Mouse (Mus musculus) spleen, embryonic (tissue): ENCODE results near the gene Gdpd1.
"Not testable (repeated sequence)": the region's sequence is repeated elsewhere in the genome, so short reads cannot be mapped to it uniquely, and the experiment has no call there.

Experiments used
- CTCF ChIA-PET: fragments of 350-600 bp; sonication (Branson Sonifier 250); formaldehyde crosslinking; loops from one replicate; lab custom pipeline; 2022; lab: Charles Lee

The Gdpd1 gene

GRCm38 (mm10) chr11:87073866-87074440, at the start of gene Gdpd1:
TSS of gene Gdpd1 (minus strand) at chr11:87074062.
- CTCF ChIA-PET, result interaction anchor here (0.8 kb wide), 1 partner anchor 78 kb away, joined by 4 read pairs; no protein-coding TSS in a partner anchor

GRCm38 (mm10) chr11:87121864-87122263, 48.0 kb upstream of the Gdpd1 start:
- CTCF ChIA-PET, result interaction anchor here (0.6 kb wide), 1 partner anchor 586 kb away, joined by 3 read pairs; no protein-coding TSS in a partner anchor

DNA sequence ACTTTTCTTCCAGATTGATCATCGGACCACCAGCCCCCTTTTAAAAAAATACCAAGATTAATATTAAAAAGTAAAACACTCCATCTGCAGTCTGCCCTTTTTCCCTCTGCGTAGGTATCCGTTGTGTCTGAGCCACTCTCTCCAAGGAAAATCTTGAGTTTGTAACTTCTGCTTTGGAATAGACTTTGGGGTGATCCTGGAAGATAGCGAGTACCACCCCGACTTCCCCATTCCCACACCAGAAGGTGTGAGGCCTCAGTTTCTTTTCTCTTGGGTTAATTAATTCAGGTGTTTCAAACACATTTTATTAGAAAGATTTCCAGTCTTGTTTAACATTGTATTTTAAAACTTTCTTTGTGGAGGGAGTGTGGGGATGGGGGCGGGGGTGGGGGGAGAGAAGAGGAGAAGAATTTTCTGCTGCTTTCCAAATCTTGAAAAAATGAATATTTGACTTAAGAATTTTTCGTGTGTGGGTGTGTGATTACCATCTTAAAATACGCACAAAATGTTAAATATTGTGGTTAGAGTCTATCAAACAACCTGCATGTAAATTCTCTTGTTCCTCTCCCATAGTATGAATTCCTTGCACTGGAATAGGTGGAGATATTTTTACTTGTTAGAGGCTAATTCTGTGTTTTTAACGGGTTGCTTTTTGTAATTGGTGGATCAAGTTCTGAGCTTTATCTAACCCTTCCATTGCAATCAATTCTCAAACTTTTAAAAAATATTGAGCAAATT, 36.5 kb upstream of the Gdpd1 start:
- CTCF ChIA-PET, result no interaction called here

DNA sequence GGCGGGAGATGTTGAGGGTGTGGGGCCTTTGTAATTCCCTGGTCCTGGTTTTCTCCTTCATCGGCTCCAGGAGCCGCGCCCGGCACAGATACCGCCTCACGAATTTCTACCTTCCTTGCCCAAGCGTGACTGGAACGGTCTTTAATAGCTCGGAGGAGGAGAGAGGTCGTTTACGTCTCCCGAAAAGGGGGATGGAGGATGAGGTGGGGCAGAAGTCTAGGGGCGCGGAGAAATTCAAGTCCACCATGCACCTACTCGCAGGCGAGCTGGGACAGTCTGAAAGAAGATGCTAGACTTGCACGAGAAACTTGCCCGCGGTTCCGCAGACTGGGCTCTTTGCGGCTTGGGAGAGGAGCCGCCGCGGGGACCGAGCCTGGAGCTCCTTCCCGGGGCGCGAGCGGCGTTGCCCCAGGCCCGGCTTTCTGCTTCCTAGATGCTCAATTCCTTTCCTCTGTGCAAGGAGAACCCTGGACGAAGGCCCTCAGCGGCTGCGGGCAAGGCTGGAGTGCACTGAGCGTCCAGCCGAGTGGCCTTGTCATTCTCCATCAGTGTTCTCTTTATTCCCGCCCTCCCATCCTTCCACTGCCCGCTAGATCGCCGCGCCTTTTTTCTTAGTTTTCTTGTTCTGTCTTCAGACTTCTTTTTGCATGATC, 35.8 kb upstream of the Gdpd1 start:
- CTCF ChIA-PET, result no interaction called here

DNA sequence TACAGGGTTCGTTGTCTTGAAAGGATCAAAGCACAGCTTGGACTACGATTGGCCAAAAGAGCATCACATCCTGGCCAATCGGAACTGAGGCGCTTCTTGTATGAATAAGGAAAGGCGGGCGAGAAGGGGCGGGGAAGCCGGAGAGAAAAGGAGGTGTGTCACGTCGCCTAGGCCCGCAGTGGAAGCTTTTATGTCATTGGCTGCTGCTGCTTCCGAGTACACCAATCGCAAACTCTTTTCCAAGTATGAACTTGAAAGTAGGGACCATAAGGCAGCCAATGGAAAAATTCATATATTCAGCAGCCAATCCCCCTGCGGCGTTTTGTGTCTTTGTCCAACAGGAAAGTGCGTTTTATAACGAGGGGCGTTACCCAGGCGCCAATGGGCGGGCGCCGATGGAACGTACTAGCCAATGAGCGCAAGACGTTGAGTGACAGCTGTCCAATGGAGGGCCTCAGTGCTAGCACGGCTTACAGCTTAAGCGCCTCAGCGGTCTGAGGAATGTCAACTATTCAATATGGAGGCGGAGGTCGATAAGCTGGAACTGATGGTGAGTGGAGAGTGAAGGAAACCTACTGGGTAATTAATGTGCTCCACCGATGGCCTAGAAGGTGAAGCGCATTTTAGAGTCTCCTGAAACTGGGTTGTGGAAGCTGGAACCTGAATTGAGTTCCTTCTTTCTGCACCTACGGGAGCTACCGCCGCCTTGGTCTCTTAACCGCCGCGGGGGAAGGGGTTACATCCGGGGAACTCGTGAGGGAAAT, 35.1 kb upstream of the Gdpd1 start, which contains the start of gene Ska2:
Gene Ska2, plus strand, starts transcription at position 480 of the 764 bp plus-strand sequence.
- CTCF ChIA-PET, result interaction anchor here (1.0 kb wide), 1 partner anchor 18 kb away, joined by 3 read pairs; the partner anchor contains the start of gene Trim37

GRCm38 (mm10) chr11:87108409-87108754, 34.5 kb upstream of the Gdpd1 start, which contains the start of gene Prr11:
TSS of gene Prr11 (minus strand) at chr11:87108708.
- CTCF ChIA-PET, result interaction anchor here (1.0 kb wide), 1 partner anchor 18 kb away, joined by 3 read pairs; the partner anchor contains the start of gene Trim37

DNA sequence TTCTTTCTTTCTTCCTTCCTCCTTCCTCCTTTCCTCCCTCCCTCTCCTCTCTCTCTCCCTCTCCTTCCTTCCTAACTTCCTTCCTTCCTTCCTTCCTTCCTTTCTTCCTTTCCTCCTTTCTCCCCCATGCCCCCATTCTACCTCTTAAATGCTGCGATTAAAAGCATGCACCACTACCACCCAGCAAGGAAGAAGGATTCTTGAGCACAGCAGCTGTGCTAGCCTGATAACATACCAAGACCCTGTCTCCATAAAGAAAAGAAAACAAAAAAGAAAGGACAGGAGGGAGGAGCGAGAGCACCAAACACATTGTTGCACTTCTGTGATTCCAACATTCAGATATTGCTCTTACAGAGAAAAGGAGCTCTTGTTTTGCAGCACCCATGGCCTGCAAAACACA, 13.3 kb upstream of the Gdpd1 start:
- CTCF ChIA-PET, result interaction anchor here (1.6 kb wide), 1 partner anchor 16 kb away, joined by 4 read pairs; no protein-coding TSS in a partner anchor

DNA sequence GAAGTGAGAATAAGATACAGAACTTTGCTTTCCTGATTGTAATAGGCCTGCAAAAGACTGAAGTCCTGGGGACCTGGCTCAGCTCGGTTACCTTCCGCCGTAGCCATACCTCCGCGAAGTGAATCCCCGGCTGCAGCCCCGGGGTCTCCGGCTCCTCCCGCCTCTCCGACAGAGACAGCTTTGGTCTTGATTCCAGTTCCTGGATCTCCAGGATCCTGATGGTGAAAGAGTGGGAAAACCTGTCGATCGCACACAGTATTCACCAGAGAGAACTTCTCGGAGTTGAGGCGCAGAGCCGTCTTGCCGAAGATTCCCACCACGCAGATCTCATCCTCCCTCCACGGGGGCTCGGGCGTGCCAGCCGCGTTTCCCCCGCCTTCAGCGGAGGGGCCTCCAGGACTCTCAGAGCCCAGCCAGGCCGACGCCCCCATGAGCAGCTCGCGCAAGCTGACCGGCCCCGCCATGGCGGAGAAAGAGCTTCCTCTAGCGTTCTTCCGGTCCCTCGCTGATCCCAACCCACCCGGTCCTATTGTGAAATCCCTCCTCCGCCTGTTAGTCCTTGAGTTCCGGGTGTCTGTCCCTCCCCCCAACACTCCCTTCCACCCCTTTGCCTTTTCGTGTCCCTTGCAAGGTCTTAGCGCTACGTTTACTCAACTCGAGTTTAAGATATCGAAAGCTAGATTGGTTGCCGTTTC, 12.6 kb upstream of the Gdpd1 start, which contains the start of gene Smg8:
Gene Smg8, minus strand, starts transcription at position 485 of the 695 bp plus-strand sequence.
- CTCF ChIA-PET, result interaction anchor here (1.6 kb wide), 1 partner anchor 15 kb away, joined by 4 read pairs; no protein-coding TSS in a partner anchor

GRCm38 (mm10) chr11:87085461-87085860, 11.6 kb upstream of the Gdpd1 start:
- CTCF ChIA-PET, result no interaction called here

- CTCF ChIA-PET, result no interaction called here
Observed at GRCm38 (mm10) chr11:87083712-87084111, 9.8 kb upstream of the Gdpd1 start.

DNA sequence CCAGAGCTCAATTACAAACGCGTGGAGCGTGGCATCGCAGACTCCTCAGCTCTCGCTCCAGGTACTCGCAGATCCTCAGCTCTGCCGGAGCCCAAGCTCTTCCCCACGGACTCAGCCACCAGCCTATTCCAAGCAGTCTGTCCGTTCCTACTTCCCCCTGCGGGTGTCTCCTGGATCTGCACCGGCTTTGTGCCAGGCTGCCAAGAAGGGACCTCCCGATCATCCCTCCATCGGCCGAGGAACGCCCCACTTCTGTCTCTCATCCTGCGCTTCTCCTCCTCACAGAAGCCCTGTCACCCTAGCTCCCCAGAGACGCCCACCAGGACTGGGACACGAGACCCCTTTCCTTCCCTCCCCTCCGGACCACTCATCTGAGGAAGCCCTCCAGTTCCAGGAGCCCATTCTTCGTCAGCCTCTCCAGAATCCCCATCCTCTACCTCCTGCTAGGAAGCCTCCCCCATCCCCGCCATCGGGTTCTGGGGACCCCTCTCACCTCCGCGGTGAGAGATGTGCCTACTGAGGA, 458 bp downstream of the Gdpd1 start:
- CTCF ChIA-PET, result no interaction called here

- CTCF ChIA-PET, result no interaction called here
Observed at GRCm38 (mm10) chr11:87062087-87062486, 11.8 kb downstream of the Gdpd1 start.

GRCm38 (mm10) chr11:87060410-87060809, 13.5 kb downstream of the Gdpd1 start:
- CTCF ChIA-PET, result no interaction called here

DNA sequence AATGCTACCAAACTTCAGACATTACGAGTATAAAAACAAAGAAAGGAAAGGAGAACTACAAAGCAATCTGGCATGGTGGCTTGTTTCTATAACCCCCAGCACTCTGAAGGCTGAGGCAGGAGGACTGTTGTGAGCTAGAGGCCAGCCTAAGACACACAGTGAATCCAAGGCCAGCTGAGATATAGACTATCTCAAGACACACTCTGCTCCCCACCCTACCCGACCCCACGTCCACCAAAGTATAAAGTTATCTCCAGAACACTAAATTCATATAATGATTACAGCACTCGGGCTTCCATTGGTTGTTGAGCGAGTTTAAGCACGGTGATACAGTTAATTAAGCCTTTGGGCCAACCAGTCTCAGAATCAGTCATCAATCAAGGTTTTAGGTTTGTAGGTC, 17.6 kb downstream of the Gdpd1 start:
- CTCF ChIA-PET, result no interaction called here

DNA sequence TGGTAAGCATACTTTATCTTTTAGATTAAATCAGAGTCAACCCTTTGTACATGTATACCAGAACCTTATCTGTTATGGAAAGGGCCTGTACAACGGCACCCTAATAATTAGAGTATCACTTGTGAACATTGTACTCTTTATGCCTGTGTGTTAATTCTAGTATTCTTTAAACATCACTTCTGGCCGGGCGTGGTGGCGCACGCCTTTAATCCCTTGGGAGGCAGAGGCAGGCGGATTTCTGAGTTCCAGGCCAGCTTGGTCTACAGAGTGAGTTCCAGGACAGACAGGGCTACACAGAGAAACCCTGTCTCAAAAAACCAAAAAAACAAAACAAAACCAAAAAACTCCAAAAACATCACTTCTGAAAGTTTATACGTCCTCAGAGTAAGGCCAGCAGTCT, 25.0 kb downstream of the Gdpd1 start:
- CTCF ChIA-PET, result not testable (repeated sequence)

DNA sequence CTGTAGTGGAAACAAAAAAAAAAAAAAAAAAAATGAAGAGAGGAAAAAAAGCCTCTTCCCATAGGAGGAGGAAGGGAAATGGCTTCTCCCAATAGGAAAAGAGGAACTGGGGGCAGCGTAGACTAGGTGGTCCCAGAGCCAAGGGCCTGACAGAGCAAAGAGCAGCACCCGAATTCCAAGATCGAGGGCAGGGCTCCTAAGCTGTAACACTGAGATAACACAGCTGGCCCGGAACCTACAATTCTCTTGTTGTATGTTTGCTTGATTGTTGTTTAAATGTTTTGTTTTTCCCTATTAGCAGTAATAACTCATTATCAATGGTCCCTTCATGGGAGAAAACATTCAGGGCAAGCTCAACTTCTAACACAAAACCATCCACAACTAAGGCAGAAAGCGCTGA, 26.9 kb downstream of the Gdpd1 start:
- CTCF ChIA-PET, result no interaction called here

DNA sequence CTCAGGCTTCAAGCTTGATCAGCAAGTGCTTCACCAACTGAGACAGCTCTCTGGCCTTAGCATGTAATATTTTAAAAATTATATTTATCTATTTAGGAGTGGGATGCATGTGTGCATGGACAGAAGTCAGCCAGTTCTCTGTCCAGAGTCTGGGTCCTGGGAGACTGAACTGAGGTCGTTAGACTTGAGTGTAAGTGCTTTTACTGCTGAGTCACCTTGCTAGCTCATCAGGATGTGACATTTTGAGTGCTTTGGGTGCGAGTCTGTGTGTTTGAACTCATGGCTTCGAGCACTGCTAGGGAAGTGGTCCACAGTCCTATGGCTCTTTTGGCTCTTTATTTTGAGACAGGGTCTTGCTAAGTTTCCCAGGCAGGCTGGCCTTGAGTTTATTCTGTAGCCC, 30.8 kb downstream of the Gdpd1 start:
- CTCF ChIA-PET, result no interaction called here

DNA sequence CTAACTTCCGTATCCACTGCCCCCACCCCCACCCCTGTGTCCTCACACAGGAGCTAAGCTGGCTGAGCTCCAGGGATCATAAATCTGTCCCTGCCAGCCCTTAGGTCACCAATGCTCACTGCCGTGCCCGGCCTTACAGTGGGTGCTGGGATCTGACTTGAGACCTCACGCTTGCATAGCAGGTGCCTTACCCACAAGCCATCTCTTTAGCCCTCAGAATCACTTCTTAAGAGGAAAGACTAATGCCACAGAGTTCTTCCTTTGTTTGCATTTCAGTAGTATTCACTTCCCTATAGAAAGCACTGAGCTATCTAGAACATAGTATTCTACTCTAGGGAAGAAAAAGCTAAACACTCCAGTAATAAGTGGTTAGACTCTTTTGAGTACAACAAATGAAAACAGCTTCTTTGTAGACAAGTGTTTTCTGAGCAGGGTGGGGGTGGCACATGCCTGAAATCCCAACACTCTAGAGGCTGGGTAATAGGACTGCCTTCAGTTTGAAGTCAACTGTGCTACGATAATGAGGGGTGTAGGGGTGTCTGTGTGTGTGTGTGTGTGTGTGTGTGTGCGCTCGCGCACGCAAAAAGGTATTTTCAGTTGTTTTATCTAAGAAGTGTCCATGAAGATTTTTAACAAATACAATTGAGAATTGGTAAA, 34.4 kb downstream of the Gdpd1 start:
- CTCF ChIA-PET, result interaction anchor here (0.6 kb wide), 1 partner anchor 9 kb away, joined by 3 read pairs; no protein-coding TSS in a partner anchor

- CTCF ChIA-PET, result no interaction called here
Observed at GRCm38 (mm10) chr11:87036180-87036579, 37.7 kb downstream of the Gdpd1 start.

DNA sequence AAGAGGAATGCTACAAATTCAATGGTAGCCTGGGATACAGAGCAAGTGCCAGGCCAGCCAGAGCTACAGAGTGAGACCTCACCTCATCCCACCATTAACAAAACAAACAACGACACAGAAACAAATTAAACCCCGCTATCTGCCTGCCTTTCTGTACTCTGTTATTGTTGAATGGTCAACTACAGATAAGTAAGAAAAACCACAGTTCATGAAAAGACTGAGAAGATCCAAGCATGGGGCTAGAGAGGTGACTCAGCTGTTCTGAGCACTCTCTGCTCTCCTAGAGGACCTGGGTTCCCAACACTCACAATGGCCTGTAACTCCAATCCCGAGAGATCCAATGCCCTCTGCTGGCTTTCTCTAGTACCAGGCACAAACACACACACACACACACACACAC, 45.6 kb downstream of the Gdpd1 start:
- CTCF ChIA-PET, result no interaction called here
